Mouse (Mus musculus) ES-CJ7 (cell line): ENCODE data around the gene Endod1.

Experiments used
- DNase-seq: peaks from one replicate; pipeline ENCODE4 v3.0.0; 2011; ENCODE audit warnings: low read depth, low spot score

Gene Endod1

GRCm38 (mm10) chr9:14316618-14317017 lies 64.7 kb downstream of the Endod1 start:
- DNase-seq, result no peak

- DNase-seq, result no peak
Observed at GRCm38 (mm10) chr9:14314477-14314876, 66.8 kb downstream of the Endod1 start.

GRCm38 (mm10) chr9:14313968-14314367 lies 67.3 kb downstream of the Endod1 start:
- DNase-seq, result no peak

GRCm38 (mm10) chr9:14307341-14307740 lies 74.0 kb downstream of the Endod1 start:
- no peak for DNase-seq

- no peak for DNase-seq
Observed at GRCm38 (mm10) chr9:14304262-14304968, 76.9 kb downstream of the Endod1 start.
